Mouse (Mus musculus) E14TG2a.4 (cell line): ENCODE measurements around the gene Sash1.

Experiments used
- CTCF ChIP-seq: conservative IDR thresholded peaks from 2 replicates; pipeline ENCODE4 v1.5.1; 2014; ENCODE audit warnings: low read length
- NANOG ChIP-seq: IDR thresholded peaks from 2 replicates; pipeline ENCODE4 v1.6.1; 2014; ENCODE audit warnings: borderline replicate concordance, low read length, mixed read lengths

DNA sequence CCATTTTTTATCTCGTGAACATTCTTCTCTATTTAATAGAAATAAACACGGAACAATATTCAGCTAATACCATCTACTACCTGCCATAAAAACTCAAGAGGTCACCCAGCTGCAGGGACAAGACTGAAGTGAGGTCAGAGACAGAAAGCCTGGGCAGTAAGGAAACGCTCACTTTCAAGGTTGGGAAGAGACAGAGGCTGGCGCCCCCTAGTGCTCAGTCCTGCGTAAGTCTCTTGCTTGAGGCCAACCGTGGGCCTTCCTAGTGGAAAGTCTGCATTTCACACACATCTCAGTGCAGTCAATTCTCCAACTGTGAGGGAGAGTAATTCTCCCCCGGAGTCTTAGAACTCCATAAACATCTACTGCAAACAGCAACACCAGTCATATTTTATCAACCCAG, 90.5 kb downstream of the Sash1 start:
- TF ChIP-seq CTCF (peak; percentile 85), NANOG (no peak)
